Mouse (Mus musculus) E14TG2a.4 (cell line): ENCODE results near the gene Lemd1.

Experiments
- H3K27me3 ChIP-seq: 2 replicates; pipeline ENCODE4 v1.6.1; 2014; ENCODE audit warnings: low read length, control low read depth; ENCODE audit not compliant: insufficient read depth
- H3K36me3 ChIP-seq: 2 replicates; pipeline ENCODE4 v1.6.1; 2014; ENCODE audit warnings: low read length, control low read depth; ENCODE audit not compliant: insufficient read depth
- H3K4me1 ChIP-seq: replicated peaks from 2 replicates; pipeline ENCODE4 v1.6.1; 2014; ENCODE audit warnings: low read depth, low read length, control low read depth
- H3K4me3 ChIP-seq: replicated peaks from 2 replicates; pipeline ENCODE4 v1.5.1; 2014; ENCODE audit warnings: mild to moderate bottlenecking, low read length
- H3K9me3 ChIP-seq: 2 replicates; pipeline ENCODE4 v1.6.1; 2014; ENCODE audit warnings: low read length, control low read depth
- CTCF ChIP-seq: conservative IDR thresholded peaks from 2 replicates; pipeline ENCODE4 v1.5.1; 2014; ENCODE audit warnings: low read length
- NANOG ChIP-seq: IDR thresholded peaks from 2 replicates; pipeline ENCODE4 v1.6.1; 2014; ENCODE audit warnings: borderline replicate concordance, low read length, mixed read lengths
- POU5F1 ChIP-seq: IDR thresholded peaks from 2 replicates; pipeline ENCODE4 v1.6.1; 2014; ENCODE audit warnings: low read length, borderline replicate concordance

The Lemd1 gene

DNA sequence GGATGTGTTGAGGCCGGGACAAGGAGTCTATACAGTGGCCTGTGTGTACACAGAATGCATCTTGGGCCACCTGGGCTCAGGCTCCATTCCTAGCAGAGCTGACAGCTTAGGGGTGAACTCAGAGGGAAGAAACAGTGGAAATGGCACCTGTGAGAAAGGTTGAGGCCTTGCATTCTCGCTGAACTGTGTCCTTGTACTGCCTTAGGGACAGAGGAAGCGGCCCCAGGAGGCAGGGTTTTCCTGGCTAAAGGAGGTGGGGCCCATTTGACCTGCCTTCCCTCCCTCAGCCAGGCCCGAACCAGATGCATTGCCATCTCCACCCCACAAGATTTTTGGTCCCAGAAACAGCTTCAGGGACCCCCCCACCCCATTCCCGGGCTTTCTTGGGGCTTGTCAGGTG is 4.5 kb downstream of the Lemd1 start:
- Histone ChIP-seq H3K4me1 (peaks cover 94% of the 10 kb centered on the region), H3K27me3 (peaks cover 36% of the 10 kb centered on the region), H3K4me3 (peak overlapping the region; percentile 78), H3K9me3 (no peaks in the 10 kb centered on the region), H3K36me3 (peaks cover 7% of the 10 kb centered on the region)
- TF ChIP-seq NANOG (no peak), CTCF (no peak), POU5F1 (no peak)

DNA sequence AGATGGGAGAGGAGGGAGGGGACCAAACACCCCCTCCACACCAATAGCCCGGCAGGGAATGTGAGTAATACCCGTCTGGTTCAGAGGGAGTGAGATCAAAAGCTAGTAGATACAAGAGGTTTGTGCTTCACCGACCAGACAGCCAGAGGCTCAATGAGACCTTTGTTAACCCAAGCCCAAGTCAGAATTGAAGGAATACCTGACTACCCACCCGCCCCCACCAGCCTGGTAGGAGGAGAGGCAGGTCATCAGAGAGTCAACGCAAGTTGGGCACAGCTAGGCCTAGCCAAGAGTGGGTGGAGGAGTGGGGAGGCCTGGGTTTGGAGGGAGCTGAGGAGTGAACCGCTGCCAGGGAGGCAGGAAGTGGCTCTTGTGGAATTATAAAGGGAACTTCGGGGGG is 5.1 kb downstream of the Lemd1 start:
- H3K4me1 ChIP-seq = peaks cover 94% of the 10 kb centered on the region
- peaks cover 30% of the 10 kb centered on the region for H3K27me3 ChIP-seq
- peak overlapping the region; percentile 78 for H3K4me3 ChIP-seq
- H3K9me3 ChIP-seq = peaks cover 2% of the 10 kb centered on the region
- H3K36me3 ChIP-seq = peaks cover 7% of the 10 kb centered on the region
- TF ChIP-seq NANOG = no peak
- no peak for TF ChIP-seq POU5F1
- TF ChIP-seq CTCF = no peak

DNA sequence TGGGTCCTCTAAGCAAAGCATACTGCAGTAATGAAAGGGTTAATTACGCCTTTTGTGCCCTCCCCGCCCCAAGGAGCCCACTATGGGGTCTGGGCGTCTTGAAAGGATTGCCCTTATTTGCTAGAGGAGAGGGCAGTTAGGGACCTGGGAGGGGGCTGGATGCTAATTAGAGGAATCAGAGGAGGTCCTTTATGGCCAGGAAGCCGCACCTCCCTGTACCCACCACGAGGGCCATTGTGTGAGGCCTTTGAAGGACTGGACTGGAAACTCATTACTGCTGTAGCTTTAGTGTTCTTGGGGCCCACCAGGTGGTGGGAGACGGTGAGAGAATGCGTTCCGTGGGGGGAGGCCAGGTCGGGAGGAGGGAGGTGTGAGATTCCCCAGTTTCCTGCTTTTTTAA is 6.4 kb downstream of the Lemd1 start:
- Histone ChIP-seq H3K4me3 (peak overlapping the region; percentile 78), H3K9me3 (peaks cover 15% of the 10 kb centered on the region), H3K36me3 (peaks cover 13% of the 10 kb centered on the region), H3K27me3 (peaks cover 17% of the 10 kb centered on the region), H3K4me1 (peaks cover 94% of the 10 kb centered on the region)
- TF ChIP-seq NANOG = no peak
- no peak for TF ChIP-seq POU5F1

DNA sequence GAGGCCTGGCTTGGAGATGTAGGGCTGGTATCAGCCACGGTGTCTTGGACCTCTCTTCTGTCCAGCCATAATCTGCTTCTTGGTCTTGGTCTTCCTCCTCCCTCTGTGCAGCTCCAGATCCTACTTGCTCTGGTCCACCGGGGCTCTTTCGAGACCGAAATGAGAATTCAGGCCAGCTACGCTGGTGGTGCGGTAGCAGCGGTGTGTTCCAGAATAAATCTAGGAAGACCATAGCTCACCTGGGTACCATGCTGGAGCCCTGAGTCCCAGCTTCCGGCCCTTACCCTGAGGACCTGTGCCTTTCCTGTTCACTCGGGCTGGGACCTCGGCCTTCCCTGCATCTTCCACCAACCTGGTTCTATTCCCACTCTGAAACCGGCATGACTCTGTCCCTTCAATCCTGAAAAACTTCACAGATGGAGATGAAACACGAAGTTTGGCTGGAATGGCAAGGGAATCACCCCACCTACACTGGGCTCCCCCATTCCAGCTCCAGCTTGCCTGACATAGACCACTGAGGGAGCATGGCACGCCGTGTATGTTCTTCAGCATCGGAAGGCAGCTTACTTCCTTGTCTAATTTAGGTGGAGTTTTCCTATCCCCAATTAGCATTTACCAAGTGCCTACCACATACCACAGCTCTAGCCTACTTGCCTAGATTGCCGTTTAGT is 7.3 kb downstream of the Lemd1 start:
- peaks cover 19% of the 10 kb centered on the region for H3K36me3 ChIP-seq
- peaks cover 94% of the 10 kb centered on the region for H3K4me1 ChIP-seq
- peaks cover 15% of the 10 kb centered on the region for H3K9me3 ChIP-seq
- H3K27me3 ChIP-seq = peaks cover 9% of the 10 kb centered on the region
- H3K4me3 ChIP-seq = peak overlapping the region; percentile 78
- no peak for TF ChIP-seq POU5F1
- no peak for TF ChIP-seq CTCF
- TF ChIP-seq NANOG = no peak

DNA sequence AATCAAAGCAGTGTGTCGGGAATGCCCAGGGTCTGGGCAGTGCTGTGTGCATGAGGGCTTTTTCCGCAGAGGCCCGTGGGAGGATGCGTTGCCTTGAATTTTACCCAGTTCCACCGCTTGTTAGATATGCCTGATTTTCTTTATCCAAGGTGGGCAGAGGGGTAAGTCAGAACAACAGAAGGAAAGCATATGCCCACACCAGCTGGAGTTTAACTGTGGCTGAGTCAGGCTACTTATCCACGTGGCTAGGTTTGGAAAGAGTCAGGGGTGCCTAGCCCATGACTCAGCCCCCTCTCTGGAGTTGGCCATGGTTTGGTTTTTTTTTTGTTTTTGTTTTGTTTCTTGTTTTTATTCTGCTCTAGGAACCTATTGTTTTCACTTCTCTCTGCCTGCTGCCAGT is 8.0 kb downstream of the Lemd1 start:
- peak overlapping the region; percentile 78 for H3K4me3 ChIP-seq
- TF ChIP-seq CTCF (no peak), POU5F1 (no peak), NANOG (no peak)
- peaks cover 2% of the 10 kb centered on the region; the same call in 1 of the 2 replicates for H3K27me3 ChIP-seq
- peaks cover 15% of the 10 kb centered on the region for H3K9me3 ChIP-seq
- peaks cover 25% of the 10 kb centered on the region for H3K36me3 ChIP-seq
- H3K4me1 ChIP-seq = peaks cover 94% of the 10 kb centered on the region

DNA sequence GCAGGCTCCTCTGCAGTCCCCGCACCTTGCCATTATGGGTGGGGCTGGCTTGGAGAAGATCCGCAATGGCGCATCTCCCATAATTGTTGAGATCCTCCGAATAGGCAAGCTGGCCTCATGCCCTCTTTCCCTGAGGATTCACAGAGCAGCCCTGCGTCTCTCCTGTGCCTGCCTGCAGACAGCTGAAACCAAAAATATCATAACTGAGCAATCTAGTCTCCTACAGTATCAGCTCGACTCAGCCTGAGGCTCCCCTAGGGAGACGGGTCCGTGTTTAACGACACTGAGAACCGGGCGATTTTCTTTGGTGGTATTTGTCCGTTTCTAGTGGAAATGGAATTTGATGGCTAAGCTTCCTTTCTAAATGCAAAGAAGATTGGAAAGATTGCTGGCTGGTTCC is 8.7 kb downstream of the Lemd1 start:
- peaks cover 94% of the 10 kb centered on the region for H3K4me1 ChIP-seq
- H3K36me3 ChIP-seq = peaks cover 32% of the 10 kb centered on the region
- H3K27me3 ChIP-seq = no peaks in the 10 kb centered on the region
- H3K4me3 ChIP-seq = peak overlapping the region; percentile 78
- peaks cover 15% of the 10 kb centered on the region for H3K9me3 ChIP-seq
- TF ChIP-seq POU5F1 = no peak
- TF ChIP-seq CTCF = no peak
- TF ChIP-seq NANOG = no peak

DNA sequence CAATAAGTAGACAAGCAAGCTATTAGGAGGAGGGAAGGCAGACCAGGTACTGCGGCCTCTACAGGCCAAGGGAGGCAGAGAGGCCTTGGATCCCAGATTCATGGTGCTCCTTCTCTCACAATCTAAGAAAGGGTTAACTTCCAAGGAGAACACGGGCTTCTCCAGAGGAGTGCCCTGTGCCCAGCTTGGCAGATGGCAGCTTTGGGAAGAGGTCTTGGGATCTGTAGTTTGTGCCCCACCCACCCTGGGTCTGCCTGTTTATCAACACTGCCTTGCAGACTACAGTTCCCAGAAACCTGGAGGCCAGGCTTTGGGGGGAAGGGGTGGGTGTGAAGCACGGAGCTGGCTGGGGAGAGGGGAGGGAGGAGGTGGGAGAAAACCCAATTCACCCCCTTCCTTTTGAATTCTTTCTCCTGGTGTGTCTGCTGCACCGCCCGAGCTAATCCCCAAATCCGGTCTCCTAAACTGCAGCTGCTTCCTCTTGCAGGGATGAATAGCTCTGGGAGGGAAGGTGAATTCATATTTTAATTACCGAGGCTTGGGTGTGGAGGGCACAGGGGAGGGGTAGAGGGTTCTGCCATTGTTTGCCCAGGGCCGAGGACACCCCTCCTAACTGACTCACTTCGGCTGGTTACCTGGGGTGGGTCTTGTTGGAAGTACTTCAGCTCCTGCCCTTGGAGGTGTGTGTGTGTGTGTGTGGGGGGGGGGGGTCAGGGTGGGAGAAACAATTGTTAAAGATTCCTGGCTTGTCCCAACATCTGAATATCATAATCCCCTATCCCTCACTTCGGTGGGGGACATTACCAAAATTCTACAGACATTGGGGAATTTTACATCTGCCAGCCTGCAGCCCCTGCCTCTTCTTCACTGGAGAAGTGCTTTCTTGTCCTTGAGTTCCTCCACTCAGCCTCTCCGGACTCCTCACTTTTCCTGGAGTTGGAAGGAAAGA is 9.6 kb downstream of the Lemd1 start:
- Histone ChIP-seq H3K36me3 (peaks cover 37% of the 10 kb centered on the region), H3K27me3 (no peaks in the 10 kb centered on the region), H3K9me3 (peaks cover 15% of the 10 kb centered on the region), H3K4me3 (peak overlapping the region; percentile 78), H3K4me1 (peaks cover 94% of the 10 kb centered on the region)
- TF ChIP-seq CTCF = peak; percentile 22
- no peak for TF ChIP-seq POU5F1

DNA sequence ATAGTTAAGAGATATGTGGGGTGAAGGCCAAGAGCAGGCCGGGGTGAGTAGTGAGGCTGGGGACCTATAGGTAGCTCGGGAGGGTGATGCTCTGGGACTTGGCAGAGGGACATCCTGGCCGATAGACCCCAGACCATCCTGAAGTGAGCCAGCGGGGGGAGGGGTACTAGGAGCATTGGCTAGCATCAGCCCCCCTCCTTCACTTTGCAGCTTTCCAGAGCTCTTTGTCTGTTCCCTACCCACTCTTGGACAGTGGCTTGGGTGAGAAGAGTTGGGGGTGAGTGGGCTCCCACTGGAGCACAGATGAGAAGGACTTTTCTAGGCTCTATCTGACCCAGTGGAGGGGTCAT is 10.3 kb downstream of the Lemd1 start:
- Histone ChIP-seq H3K9me3 (peaks cover 15% of the 10 kb centered on the region), H3K36me3 (peaks cover 37% of the 10 kb centered on the region), H3K4me1 (peaks cover 94% of the 10 kb centered on the region), H3K27me3 (no peaks in the 10 kb centered on the region), H3K4me3 (peak overlapping the region; percentile 71)
- TF ChIP-seq NANOG = no peak
- TF ChIP-seq POU5F1 = no peak
- no peak for TF ChIP-seq CTCF
